Mouse (Mus musculus) midbrain, postnatal 0 days (tissue): ENCODE data around the gene Vapa. TPM values are rescaled to one million over a fixed set of nuclear protein-coding genes. Genes with fewer than 3 reads are reported as not detected.

Experiments
- ATAC-seq: fragments of 200-750 bp; cut with Nextera tagmentation; 2 replicates; pipeline ENCODE4 v1.8.0; 2017; ENCODE audit warnings: moderate number of reproducible peaks, mild to moderate bottlenecking, moderate TSS enrichment, moderate library complexity; ENCODE audit not compliant: low FRiP score
- DNase-seq: peaks from one replicate; pipeline ENCODE4 v3.0.0-alpha.2; 2015; ENCODE audit warnings: low spot score
- H3K27ac ChIP-seq: fragments of 300-500 bp; sonication (generic); 2 replicates; pipeline ENCODE4 v1.5.1; 2014; ENCODE audit warnings: low read depth, mild to moderate bottlenecking, low read length, mixed read lengths
- H3K27me3 ChIP-seq: fragments of 300-500 bp; sonication (generic); 2 replicates; pipeline ENCODE4 v1.6.1; 2014; ENCODE audit warnings: low read length, control low read depth, mixed read lengths; ENCODE audit not compliant: insufficient read depth
- H3K36me3 ChIP-seq: fragments of 300-500 bp; sonication (generic); 2 replicates; pipeline ENCODE4 v1.6.1; 2014; ENCODE audit warnings: low read length, control low read depth, mixed read lengths; ENCODE audit not compliant: insufficient read depth
- H3K4me1 ChIP-seq: fragments of 300-500 bp; sonication (generic); 2 replicates; pipeline ENCODE4 v1.6.1; 2014; ENCODE audit warnings: mild to moderate bottlenecking, control low read depth, antibody characterized with exemption, low read length, mixed read lengths; ENCODE audit not compliant: insufficient read depth
- H3K4me2 ChIP-seq: fragments of 300-500 bp; sonication (generic); 2 replicates; pipeline ENCODE4 v1.6.1; 2014; ENCODE audit warnings: low read depth, mild to moderate bottlenecking, low read length, mixed read lengths; ENCODE audit not compliant: poor library complexity, severe bottlenecking
- H3K4me3 ChIP-seq: fragments of 300-500 bp; sonication (generic); 2 replicates; pipeline ENCODE4 v1.5.1; 2014; ENCODE audit warnings: low read depth, mild to moderate bottlenecking, low read length, moderate library complexity
- H3K9ac ChIP-seq: fragments of 300-500 bp; sonication (generic); replicated peaks from 2 replicates; pipeline ENCODE4 v1.6.1; 2014; ENCODE audit warnings: mild to moderate bottlenecking, low read length, moderate library complexity, mixed read lengths; ENCODE audit not compliant: poor library complexity, severe bottlenecking
- H3K9me3 ChIP-seq: fragments of 300-500 bp; sonication (generic); 2 replicates; pipeline ENCODE4 v1.6.1; 2016; ENCODE audit warnings: low read length, control low read depth
- CTCF ChIP-seq: IDR thresholded peaks from 2 replicates; pipeline ENCODE4 v1.5.1; 2016; ENCODE audit warnings: antibody characterized with exemption, mild to moderate bottlenecking
- WGBS: fragments of 180-500 bp; shearing (Covaris S2); extraction: QIAGEN DNeasy Blood & Tissue Kit; methylation state at CpG from one replicate; pipeline ENCODE4 v1.1.7; 2014; 5-methylcytosine and 5-hydroxymethylcytosine counted together
- polyA plus RNA-seq: library from polyadenylated mRNA; unstranded; fragments of >200 nt; fragmentation: Nextera tagmentation; extraction: Ambion mirVana; gene quantifications from 2 replicates; pipeline ENCODE4 v1.2.1, GENCODE M21; 2015
- total RNA-seq: library from RNA; depleted of rRNA; stranded (reverse); fragments of >200 nt; gene quantifications from 2 replicates; pipeline ENCODE4 v1.2.3, GENCODE M21; 2014

Gene Vapa
- total and polyA plus RNA-seq, 2 experiments from 2014 or later: 124 to 315 TPM

- H3K4me2 ChIP-seq: no peak overlapping the region
- ATAC-seq: no peak
- peak; percentile 22 for DNase-seq
- no peak overlapping the region for H3K27ac ChIP-seq
- H3K27me3 ChIP-seq: no peaks in the 10 kb centered on the region
- no peak overlapping the region for H3K4me3 ChIP-seq
- no peaks in the 10 kb centered on the region for H3K4me1 ChIP-seq
- H3K9ac ChIP-seq: no peak overlapping the region
- no peaks in the 10 kb centered on the region for H3K36me3 ChIP-seq
- H3K9me3 ChIP-seq: no peaks in the 10 kb centered on the region
- 89% methylated on average over 9 of the region's 9 CpGs for WGBS
- TF ChIP-seq CTCF: no peak
Observed at GRCm38 (mm10) chr17:65571866-65572265, 41.5 kb downstream of the Vapa start.

- Histone ChIP-seq H3K4me1 (no peaks in the 10 kb centered on the region), H3K9ac (no peak overlapping the region), H3K36me3 (no peaks in the 10 kb centered on the region), H3K27me3 (no peaks in the 10 kb centered on the region), H3K4me2 (no peak overlapping the region), H3K27ac (no peak overlapping the region), H3K4me3 (no peak overlapping the region), H3K9me3 (no peaks in the 10 kb centered on the region)
- DNase-seq (no peak), ATAC-seq (no peak)
- no peak for TF ChIP-seq CTCF
- WGBS: 88% methylated on average over 8 of the region's 8 CpGs
Observed at GRCm38 (mm10) chr17:65571466-65571865, 41.9 kb downstream of the Vapa start.

GRCm38 (mm10) chr17:65564189-65564588, 49.2 kb downstream of the Vapa start:
- DNase-seq: no peak
- Histone ChIP-seq H3K36me3 (no peaks in the 10 kb centered on the region), H3K9ac (no peak overlapping the region), H3K27ac (no peak overlapping the region), H3K4me2 (no peak overlapping the region), H3K27me3 (no peaks in the 10 kb centered on the region), H3K4me1 (no peaks in the 10 kb centered on the region), H3K9me3 (no peaks in the 10 kb centered on the region), H3K4me3 (no peak overlapping the region)
- ATAC-seq: no peak
- 66% methylated on average over 5 of the region's 5 CpGs for WGBS
- no peak for TF ChIP-seq CTCF

GRCm38 (mm10) chr17:65563345-65563744, 50.0 kb downstream of the Vapa start:
- Histone ChIP-seq H3K4me1 (no peaks in the 10 kb centered on the region), H3K4me2 (no peak overlapping the region), H3K36me3 (no peaks in the 10 kb centered on the region), H3K4me3 (no peak overlapping the region), H3K27ac (no peak overlapping the region), H3K9me3 (no peaks in the 10 kb centered on the region), H3K9ac (no peak overlapping the region), H3K27me3 (no peaks in the 10 kb centered on the region)
- 62% methylated on average over 6 of the region's 6 CpGs for WGBS
- DNase-seq (no peak), ATAC-seq (no peak)
- no peak for TF ChIP-seq CTCF

DNA sequence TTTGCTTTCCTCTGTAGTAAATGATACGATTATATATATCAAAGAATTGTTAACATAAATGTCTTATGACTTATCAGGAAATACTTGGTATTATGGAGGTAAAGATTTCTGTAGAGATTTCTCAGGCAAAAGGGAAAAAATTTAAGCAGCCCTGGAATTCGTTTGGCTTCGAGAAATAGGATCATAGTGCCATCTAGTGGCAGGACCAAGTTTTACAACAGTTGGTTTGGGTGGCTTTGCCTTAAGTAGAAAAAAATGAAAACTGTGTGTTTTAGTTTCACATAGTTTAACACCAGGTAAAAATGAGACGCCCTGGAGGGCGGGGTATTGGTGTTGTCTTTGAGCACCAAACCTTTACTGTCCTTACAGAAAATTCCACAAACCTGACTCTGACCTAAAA, 50.6 kb downstream of the Vapa start:
- H3K4me2 ChIP-seq: no peak overlapping the region
- H3K4me1 ChIP-seq: no peaks in the 10 kb centered on the region
- DNase-seq (peak; percentile 85), ATAC-seq (no peak)
- no peaks in the 10 kb centered on the region for H3K9me3 ChIP-seq
- H3K36me3 ChIP-seq: no peaks in the 10 kb centered on the region
- H3K4me3 ChIP-seq: no peak overlapping the region
- no peaks in the 10 kb centered on the region for H3K27me3 ChIP-seq
- H3K9ac ChIP-seq: no peak overlapping the region
- TF ChIP-seq CTCF: peak; percentile 88
- WGBS: 4% methylated on average over 5 of the region's 5 CpGs
- H3K27ac ChIP-seq: no peak overlapping the region

DNA sequence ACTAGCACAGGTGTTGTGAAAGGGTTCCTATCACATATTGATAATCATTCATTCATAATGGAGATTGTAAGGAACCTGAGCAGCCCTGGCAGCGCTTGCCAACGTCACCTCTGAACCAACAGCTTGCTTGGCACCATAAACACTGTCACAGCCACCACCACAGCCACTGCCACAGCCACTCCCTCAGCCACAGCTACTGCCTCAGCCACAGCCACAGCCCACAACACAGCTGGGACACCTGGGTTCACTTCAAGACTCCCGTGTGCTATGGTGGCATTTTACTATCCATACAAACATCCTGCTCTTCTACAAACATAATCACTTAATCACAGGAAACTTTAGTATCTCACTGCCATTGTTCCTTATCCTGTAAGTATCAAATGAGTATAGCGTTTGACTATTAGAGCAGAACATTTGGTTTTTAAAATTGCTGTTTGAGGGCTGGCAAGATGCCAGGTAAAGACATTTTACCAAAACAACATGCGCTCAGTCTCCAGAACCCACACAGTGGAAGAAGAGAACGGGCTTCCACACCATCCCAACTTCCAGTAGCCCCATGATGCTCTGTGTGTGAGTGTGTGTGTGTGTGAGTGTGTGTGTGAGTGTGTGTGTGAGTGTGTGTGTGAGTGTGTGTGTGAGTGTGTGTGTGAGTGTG, 51.9 kb downstream of the Vapa start:
- no peak overlapping the region for H3K4me2 ChIP-seq
- H3K36me3 ChIP-seq: no peaks in the 10 kb centered on the region
- H3K9ac ChIP-seq: no peak overlapping the region
- H3K27me3 ChIP-seq: no peaks in the 10 kb centered on the region
- ATAC-seq: no peak
- TF ChIP-seq CTCF: no peak
- H3K9me3 ChIP-seq: no peaks in the 10 kb centered on the region
- H3K4me1 ChIP-seq: no peaks in the 10 kb centered on the region
- H3K4me3 ChIP-seq: no peak overlapping the region
- no peak overlapping the region for H3K27ac ChIP-seq
- WGBS: 76% methylated on average over 6 of the region's 6 CpGs
- DNase-seq: no peak
